Mouse (Mus musculus): ENCODE measurements around the gene Ndufa9. TPM values are rescaled to one million over a fixed set of nuclear protein-coding genes. Genes with fewer than 3 reads are reported as not detected.
A peak's percentile ranks its signal among the peaks of the same experiment; 100 is the strongest.

The Ndufa9 gene
- 195 and 206 TPM in 2 replicates for polyA plus RNA-seq (2016; fragmentation: Nextera tagmentation; extraction: Ambion mirVana)

DNA sequence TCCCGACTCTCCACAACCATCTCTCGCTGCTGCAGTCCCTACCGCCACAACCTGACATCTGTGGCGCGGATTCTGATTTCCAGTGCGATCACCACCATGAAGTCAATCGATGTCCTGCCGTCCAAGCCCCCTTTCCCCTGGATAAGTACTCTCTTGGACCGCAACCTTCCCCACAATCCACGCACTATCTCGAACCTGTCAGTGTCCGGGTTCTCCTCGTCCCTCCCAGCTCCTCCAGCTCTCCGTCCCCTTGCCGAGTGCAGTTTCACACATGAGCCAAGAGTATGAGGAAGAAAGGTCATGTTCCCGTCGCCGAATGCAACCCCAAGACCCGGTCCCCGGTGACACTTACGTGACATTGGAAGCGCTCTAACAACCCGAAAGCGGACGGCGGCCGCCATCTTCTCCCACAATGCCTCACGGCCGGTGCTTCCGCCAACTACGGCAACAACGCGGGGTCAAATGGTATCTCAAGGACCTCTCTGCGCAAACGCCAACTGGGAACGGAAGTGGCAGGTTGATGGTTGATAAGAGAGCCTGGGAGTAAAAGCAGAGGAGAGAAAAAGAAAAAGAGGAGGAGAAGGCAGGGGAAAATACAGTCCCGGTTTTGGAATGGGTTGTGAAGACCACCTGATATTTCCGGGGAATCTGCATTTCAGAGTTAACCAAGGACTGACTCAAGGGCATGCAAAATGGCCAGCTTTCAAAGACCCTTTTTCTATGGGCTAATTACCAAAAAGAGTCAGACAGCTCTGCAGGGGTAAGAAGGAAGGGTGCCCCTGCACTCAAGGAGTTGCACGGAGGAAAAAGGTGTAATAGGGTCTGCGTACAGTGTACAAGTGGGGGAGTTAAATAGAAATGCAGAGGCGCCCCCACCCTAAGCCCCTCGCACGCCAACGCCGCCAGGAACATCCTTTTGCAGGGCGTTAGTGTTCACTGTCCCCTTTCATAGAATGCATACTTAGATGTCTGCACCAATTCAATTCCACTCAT, at the start of gene Ndufa9:
TSS of gene Ndufa9 (minus strand) at position 425 of the 993 bp plus-strand sequence.
- Histone ChIP-seq H3K27ac (peak within 1 kb of the TSS; percentile 86), H3K27me3 (ENCODE audit: low read depth, poor library complexity, severe bottlenecking) (no peaks in the 10 kb centered on the region), H3K36me3 (peaks cover 8% of the 10 kb centered on the region), H3K4me1 (peaks cover 14% of the 10 kb centered on the region), H3K9me3 (replicated peaks) (no peaks in the 10 kb centered on the region), H3K4me3 (peak within 1 kb of the TSS; percentile 86)
- WGBS = 7% methylated on average over 46 of the region's 46 CpGs
- DNase-seq (ENCODE audit: low spot score) = peak; percentile 97

DNA sequence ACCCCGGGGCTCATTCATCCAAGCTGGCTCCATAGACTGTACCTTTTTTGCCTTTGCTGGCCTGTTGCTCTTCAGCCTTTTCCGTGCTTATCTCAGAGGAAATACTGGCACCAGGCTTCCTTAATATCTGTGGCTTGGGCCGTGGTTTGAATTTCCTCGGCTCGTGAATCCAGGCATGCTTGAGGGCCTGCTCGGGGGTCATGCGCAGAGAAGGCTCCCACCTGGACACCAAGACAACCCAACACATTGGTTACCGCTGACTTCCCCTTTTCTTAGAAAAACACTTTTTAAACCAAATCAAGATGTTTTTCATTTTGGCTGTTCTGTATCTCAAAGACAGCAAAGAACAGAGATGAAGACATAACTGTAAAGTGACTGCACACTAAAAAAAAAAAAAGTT, 28.2 kb upstream of the Ndufa9 start:
- 92% methylated on average over 8 of the region's 8 CpGs for WGBS
- peaks cover 4% of the 10 kb centered on the region; the same call in 1 of the 2 replicates for H3K27me3 ChIP-seq (ENCODE audit: low read depth, poor library complexity, severe bottlenecking)
- no peaks in the 10 kb centered on the region for H3K9me3 ChIP-seq (replicated peaks)
- DNase-seq (ENCODE audit: low spot score) = no peak
- no peak overlapping the region for H3K27ac ChIP-seq
- H3K4me3 ChIP-seq = no peak overlapping the region
- H3K4me1 ChIP-seq = no peaks in the 10 kb centered on the region
- H3K36me3 ChIP-seq = no peaks in the 10 kb centered on the region

DNA sequence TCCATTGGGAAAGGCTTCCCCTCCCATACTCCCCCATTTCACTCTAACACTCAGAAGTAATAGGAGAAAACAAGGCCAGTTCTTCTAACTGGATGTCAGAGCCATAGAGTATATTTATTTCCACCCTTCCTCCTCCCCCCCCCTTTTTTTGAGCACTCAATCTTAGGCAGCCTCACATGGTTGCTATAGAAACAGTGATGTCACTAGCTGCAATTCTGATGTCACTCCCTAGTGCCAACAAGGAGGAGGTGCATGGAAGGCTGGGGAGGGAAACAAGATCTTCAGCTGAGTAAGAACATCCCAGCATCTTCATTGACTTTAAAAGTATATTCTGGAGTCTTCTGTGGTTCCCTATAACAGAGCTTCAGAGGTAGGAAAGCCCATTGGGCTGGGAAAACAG, 3.9 kb upstream of the Ndufa9 start, which contains the start of gene Akap3:
TSS of gene Akap3 (plus strand) at position 218 of the 400 bp plus-strand sequence.
- no peak for DNase-seq (ENCODE audit: low spot score)
- H3K4me1 ChIP-seq = peaks cover 9% of the 10 kb centered on the region
- no peak within 1 kb of the TSS for H3K27ac ChIP-seq
- H3K9me3 ChIP-seq (replicated peaks) = no peaks in the 10 kb centered on the region
- H3K27me3 ChIP-seq (ENCODE audit: low read depth, poor library complexity, severe bottlenecking) = no peaks in the 10 kb centered on the region
- H3K36me3 ChIP-seq = no peaks in the 10 kb centered on the region
- no peak within 1 kb of the TSS for H3K4me3 ChIP-seq

DNA sequence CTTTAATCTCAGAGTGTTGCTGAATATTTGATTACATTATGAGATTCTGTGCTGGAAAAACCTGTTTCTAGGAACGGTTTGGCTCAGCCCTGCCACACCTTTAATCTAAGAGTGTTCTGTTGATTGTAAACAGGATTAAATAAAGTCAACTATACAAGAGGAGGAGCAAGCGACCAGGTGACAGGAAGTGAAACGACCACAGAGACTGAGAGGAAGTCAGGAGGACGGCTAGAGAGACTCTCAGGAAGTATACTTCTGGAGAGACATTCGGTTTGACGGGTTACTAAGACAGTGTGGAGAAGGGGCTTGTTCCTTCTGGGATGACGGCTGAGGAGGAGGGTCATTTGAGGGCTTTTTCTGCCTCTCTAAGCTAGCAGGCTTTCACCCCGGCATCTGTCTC, 12.3 kb downstream of the Ndufa9 start:
- Histone ChIP-seq H3K9me3 (replicated peaks) (no peaks in the 10 kb centered on the region), H3K4me1 (no peaks in the 10 kb centered on the region), H3K27me3 (ENCODE audit: low read depth, poor library complexity, severe bottlenecking) (no peaks in the 10 kb centered on the region), H3K36me3 (peaks cover 99% of the 10 kb centered on the region), H3K4me3 (no peak overlapping the region), H3K27ac (no peak overlapping the region)
- DNase-seq (ENCODE audit: low spot score) = no peak
- 88% methylated on average over 8 of the region's 8 CpGs for WGBS

- 89% methylated on average over 3 of the region's 3 CpGs for WGBS
- no peaks in the 10 kb centered on the region for H3K4me1 ChIP-seq
- no peaks in the 10 kb centered on the region for H3K27me3 ChIP-seq (ENCODE audit: low read depth, poor library complexity, severe bottlenecking)
- H3K36me3 ChIP-seq = peaks cover 96% of the 10 kb centered on the region
- no peak overlapping the region for H3K4me3 ChIP-seq
- DNase-seq (ENCODE audit: low spot score) = no peak
- no peak overlapping the region for H3K27ac ChIP-seq
- H3K9me3 ChIP-seq (replicated peaks) = no peaks in the 10 kb centered on the region
Measured at GRCm38 (mm10) chr6:126823087-126823486, 25.8 kb downstream of the Ndufa9 start.

- no peak for DNase-seq (ENCODE audit: low spot score)
- 83% methylated on average over 8 of the region's 8 CpGs for WGBS
- Histone ChIP-seq H3K36me3 (peaks cover 29% of the 10 kb centered on the region), H3K9me3 (replicated peaks) (no peaks in the 10 kb centered on the region), H3K4me1 (no peaks in the 10 kb centered on the region), H3K4me3 (no peak overlapping the region), H3K27ac (no peak overlapping the region), H3K27me3 (ENCODE audit: low read depth, poor library complexity, severe bottlenecking) (no peaks in the 10 kb centered on the region)
Measured at GRCm38 (mm10) chr6:126816338-126816737, 32.6 kb downstream of the Ndufa9 start.

GRCm38 (mm10) chr6:126815206-126815750, 33.7 kb downstream of the Ndufa9 start:
- Histone ChIP-seq H3K36me3 (peaks cover 18% of the 10 kb centered on the region), H3K9me3 (replicated peaks) (no peaks in the 10 kb centered on the region), H3K27ac (no peak overlapping the region), H3K4me3 (no peak overlapping the region), H3K4me1 (no peaks in the 10 kb centered on the region), H3K27me3 (ENCODE audit: low read depth, poor library complexity, severe bottlenecking) (no peaks in the 10 kb centered on the region)
- no peak for DNase-seq (ENCODE audit: low spot score)
- WGBS = 76% methylated on average over 6 of the region's 6 CpGs

DNA sequence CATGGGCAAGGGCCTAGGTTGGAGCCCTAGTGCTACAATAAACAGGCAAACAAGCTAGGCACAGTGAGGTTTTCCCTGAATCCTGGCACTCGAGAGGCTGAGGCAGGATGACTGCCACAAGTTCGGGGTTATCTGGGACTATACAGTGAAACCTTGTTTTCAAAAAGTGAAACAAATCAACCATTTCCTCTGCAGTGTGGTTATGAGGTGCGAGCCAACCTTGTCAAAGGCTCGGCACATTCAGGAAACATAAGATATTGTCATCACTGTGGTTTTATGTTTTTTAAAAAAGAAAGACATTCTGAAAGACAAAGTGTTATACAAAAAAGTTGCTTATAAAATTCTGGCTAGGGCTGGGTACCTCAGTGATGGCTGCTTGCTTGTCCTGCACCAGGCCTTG, 37.5 kb downstream of the Ndufa9 start:
- Histone ChIP-seq H3K4me3 (no peak overlapping the region), H3K9me3 (replicated peaks) (no peaks in the 10 kb centered on the region), H3K27ac (no peak overlapping the region), H3K27me3 (ENCODE audit: low read depth, poor library complexity, severe bottlenecking) (no peaks in the 10 kb centered on the region), H3K36me3 (no peaks in the 10 kb centered on the region), H3K4me1 (no peaks in the 10 kb centered on the region)
- no peak for DNase-seq (ENCODE audit: low spot score)
- 87% methylated on average over 4 of the region's 4 CpGs for WGBS

DNA sequence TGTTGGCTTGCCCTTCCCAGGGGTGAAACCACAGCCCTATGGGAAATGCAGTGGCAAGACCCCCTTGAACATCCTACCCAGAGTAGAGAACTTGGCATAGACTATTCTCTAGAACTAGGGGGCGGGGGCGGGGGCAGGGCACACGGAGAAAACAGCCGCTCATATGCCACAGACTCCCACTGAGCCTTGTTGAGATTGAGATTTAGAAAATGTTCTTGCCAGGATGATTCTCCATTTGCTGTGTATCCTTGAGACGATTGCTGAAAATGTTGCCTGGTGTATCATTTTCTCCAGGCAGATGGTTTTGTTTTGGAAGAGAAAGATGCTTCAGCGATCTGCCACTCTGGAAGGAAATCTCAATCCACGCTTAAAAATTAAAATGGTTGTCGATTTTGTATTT, 40.4 kb downstream of the Ndufa9 start:
- no peaks in the 10 kb centered on the region for H3K36me3 ChIP-seq
- no peaks in the 10 kb centered on the region for H3K9me3 ChIP-seq (replicated peaks)
- no peak overlapping the region for H3K27ac ChIP-seq
- H3K4me1 ChIP-seq = no peaks in the 10 kb centered on the region
- no peak for DNase-seq (ENCODE audit: low spot score)
- WGBS = 88% methylated on average over 8 of the region's 8 CpGs
- no peaks in the 10 kb centered on the region for H3K27me3 ChIP-seq (ENCODE audit: low read depth, poor library complexity, severe bottlenecking)
- H3K4me3 ChIP-seq = no peak overlapping the region

GRCm38 (mm10) chr6:126808134-126808533, 40.8 kb downstream of the Ndufa9 start:
- H3K4me3 ChIP-seq = no peak overlapping the region
- no peaks in the 10 kb centered on the region for H3K4me1 ChIP-seq
- no peaks in the 10 kb centered on the region for H3K9me3 ChIP-seq (replicated peaks)
- no peak overlapping the region for H3K27ac ChIP-seq
- no peaks in the 10 kb centered on the region for H3K36me3 ChIP-seq
- DNase-seq (ENCODE audit: low spot score) = no peak
- H3K27me3 ChIP-seq (ENCODE audit: low read depth, poor library complexity, severe bottlenecking) = no peaks in the 10 kb centered on the region
- 77% methylated on average over 4 of the region's 4 CpGs for WGBS

GRCm38 (mm10) chr6:126806783-126807182, 42.2 kb downstream of the Ndufa9 start:
- Histone ChIP-seq H3K27ac (no peak overlapping the region), H3K27me3 (ENCODE audit: low read depth, poor library complexity, severe bottlenecking) (no peaks in the 10 kb centered on the region), H3K9me3 (replicated peaks) (no peaks in the 10 kb centered on the region), H3K36me3 (no peaks in the 10 kb centered on the region), H3K4me1 (no peaks in the 10 kb centered on the region), H3K4me3 (no peak overlapping the region)
- no peak for DNase-seq (ENCODE audit: low spot score)
- 88% methylated on average over 3 of the region's 3 CpGs for WGBS

- H3K4me3 ChIP-seq = no peak overlapping the region
- H3K27ac ChIP-seq = no peak overlapping the region
- DNase-seq (ENCODE audit: low spot score) = no peak
- no peaks in the 10 kb centered on the region for H3K9me3 ChIP-seq (replicated peaks)
- WGBS = 31% methylated on average over 11 of the region's 11 CpGs
- no peaks in the 10 kb centered on the region for H3K27me3 ChIP-seq (ENCODE audit: low read depth, poor library complexity, severe bottlenecking)
- H3K36me3 ChIP-seq = no peaks in the 10 kb centered on the region
- H3K4me1 ChIP-seq = no peaks in the 10 kb centered on the region
Measured at GRCm38 (mm10) chr6:126802946-126803345, 46.0 kb downstream of the Ndufa9 start.

- Histone ChIP-seq H3K4me1 (peaks cover 12% of the 10 kb centered on the region), H3K4me3 (no peak overlapping the region), H3K9me3 (replicated peaks) (no peaks in the 10 kb centered on the region), H3K27ac (no peak overlapping the region), H3K27me3 (ENCODE audit: low read depth, poor library complexity, severe bottlenecking) (no peaks in the 10 kb centered on the region), H3K36me3 (no peaks in the 10 kb centered on the region)
- no peak for DNase-seq (ENCODE audit: low spot score)
- WGBS = 91% methylated on average over 6 of the region's 6 CpGs
Measured at GRCm38 (mm10) chr6:126794751-126795150, 54.2 kb downstream of the Ndufa9 start.

Measured in limb, embryonic 10.5 days (tissue).